Mouse (Mus musculus): Measurements from ENCODE around the gene Mesp2.

- no peak for TF ChIP-seq CTCF (conservative IDR thresholded peaks at IDR 0.05; ENCODE audit: insufficient read depth, insufficient read length, low read depth, low read length)
- peak; percentile 89 for TF ChIP-seq POLR2A (IDR thresholded peaks at IDR 0.05; ENCODE audit: low read depth, low read length)
Measured at GRCm38 (mm10) chr7:79842163-79842562, 31.6 kb downstream of the Mesp2 start.
